In the genomic region with DNA sequence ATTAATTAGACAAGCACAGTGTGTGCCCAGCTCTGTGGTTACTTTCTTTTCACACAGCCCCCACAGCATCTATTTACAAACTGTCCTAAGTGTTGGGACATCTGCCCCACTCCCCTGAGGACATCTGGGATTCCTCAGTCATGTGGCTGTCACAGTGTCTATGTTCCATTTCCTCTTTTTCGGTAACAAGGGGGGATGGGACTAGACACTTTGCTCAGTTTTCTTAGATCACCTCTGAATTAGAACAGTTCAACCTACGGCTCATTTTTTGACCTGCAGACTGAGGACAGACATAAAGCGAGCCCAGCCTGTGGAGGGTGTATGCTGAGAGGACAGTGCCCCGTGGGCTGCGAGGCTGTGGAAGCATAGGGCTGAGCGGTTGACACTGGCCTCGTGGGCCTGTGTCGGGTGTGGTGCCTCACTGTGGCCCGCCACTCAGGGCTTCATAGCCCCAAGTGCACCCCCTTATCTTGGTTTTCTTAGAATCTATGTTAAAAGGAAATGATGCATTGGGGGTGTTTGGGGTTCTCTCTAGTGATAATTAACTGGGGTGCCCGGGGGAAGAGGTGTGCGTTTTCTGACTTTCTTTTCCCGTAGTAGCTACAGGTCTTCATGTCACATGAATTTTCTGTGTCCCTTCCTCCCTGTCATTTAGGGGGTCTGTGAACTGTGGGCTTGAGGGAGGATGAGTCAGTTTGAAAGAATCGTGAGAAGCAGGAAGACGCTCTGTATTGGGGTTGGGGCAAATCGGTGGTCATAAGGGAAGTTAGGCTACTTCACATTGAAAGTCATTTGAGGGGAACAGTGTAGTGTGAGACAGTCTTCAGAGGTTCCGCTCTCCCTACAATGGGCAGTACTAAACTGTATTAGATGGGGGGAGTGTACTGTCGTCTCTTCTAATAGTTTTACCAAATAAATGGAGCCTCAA, we compare ENCODE assay signal across 9 mouse cellular contexts. TPM values are rescaled to one million over a fixed set of nuclear protein-coding genes. Genes with fewer than 3 reads are reported as not detected.
DNase-seq lines count a peak whose midpoint lies in the region; ATAC-seq lines count a peak whose summit lies in the region.
"Had no signal": no experiment of that assay in that cellular context is flagged by ENCODE, and none has a peak within 500 bp of the region (broad histone marks: within the 10 kb centered on the region; RNA-seq: fewer than 3 reads in every experiment).

No protein-coding gene starts in this region.

- ATAC-seq in monocyte, adult 5-6 weeks (replicated peaks; ENCODE audit: insufficient number of reproducible peaks, low FRiP score, low TSS enrichment, poor library complexity, severe bottlenecking) = peak; percentile 65
- ATAC-seq: hindbrain, postnatal 0 days had no signal

- intact Hi-C loops in gastrocnemius, postnatal 36 days (cut with DNase I) = no loop called here

- DNase-seq in gastrocnemius, adult 18-20 months (ENCODE audit: low spot score) = peak; percentile 29
- DNase-seq in gastrocnemius, postnatal 36 days = no peak
- DNase-seq in lung, adult 18-20 months = peak; percentile 46 to 53
- DNase-seq in lung, postnatal 14 days = no peak
- DNase-seq in liver = peak; percentile 59
- DNase-seq in frontal cortex, postnatal 14 days (ENCODE audit: low spot score in 2 of 2) = no peak
- no peak for DNase-seq in gastrocnemius, adult 8-10 months (ENCODE audit: low spot score in 2 of 2)

RNA-seq across cellular contexts. Expression of gene Gns, which starts 10.1 kb away (rescaled TPM):
- total RNA-seq in gastrocnemius, adult 18-20 months (2021) = 10 to 100 TPM; 26.8 to 29.2 TPM
- total RNA-seq in gastrocnemius, postnatal 36 days (2021) = 10 to 100 TPM; 24.6 to 27.9 TPM
- total RNA-seq in monocyte, adult 5-6 weeks (2017) = 88.0 to 114 TPM (median 88.1 TPM) in 3 replicates
- 10 to 100 TPM; 24.0 to 30.4 (median 28.8) TPM for total RNA-seq in gastrocnemius, adult 8-10 months (2022)

RNA-seq across cellular contexts. Expression of gene Tbc1d30, which starts 23.9 kb away (rescaled TPM):
- under 1 TPM; 0.17 to 0.48 TPM for total RNA-seq in gastrocnemius, adult 18-20 months (2021)
- total RNA-seq in gastrocnemius, postnatal 36 days (2021) = under 1 TPM; 0.42 to 0.46 TPM
- 4.9 to 18.6 TPM (median 9.3 TPM) in 3 replicates for total RNA-seq in monocyte, adult 5-6 weeks (2017)
- total RNA-seq in gastrocnemius, adult 8-10 months (2022) = under 1 TPM; 0.19 to 0.53 (median 0.32) TPM

Comparison
In these comparisons a context has a peak if more than half of its experiments do, and no peak if none do; other contexts are left out.
1. DNase-seq: peak in gastrocnemius, adult 18-20 months (single experiment), lung, adult 18-20 months (2 of 2) and liver (single experiment); none in gastrocnemius, postnatal 36 days (0 of 2), lung, postnatal 14 days (single experiment), frontal cortex, postnatal 14 days (0 of 2) and gastrocnemius, adult 8-10 months (0 of 2).